Mouse (Mus musculus): ENCODE measurements at regions not wholly inside any gene's neighbourhood (a gene's known extent, or its start where the extent isn't known, plus 50 kb on each side); places are given as distances from the start of the nearest gene placed in this dataset.
A peak's percentile ranks its signal among the peaks of the same experiment; 100 is the strongest.

DNA sequence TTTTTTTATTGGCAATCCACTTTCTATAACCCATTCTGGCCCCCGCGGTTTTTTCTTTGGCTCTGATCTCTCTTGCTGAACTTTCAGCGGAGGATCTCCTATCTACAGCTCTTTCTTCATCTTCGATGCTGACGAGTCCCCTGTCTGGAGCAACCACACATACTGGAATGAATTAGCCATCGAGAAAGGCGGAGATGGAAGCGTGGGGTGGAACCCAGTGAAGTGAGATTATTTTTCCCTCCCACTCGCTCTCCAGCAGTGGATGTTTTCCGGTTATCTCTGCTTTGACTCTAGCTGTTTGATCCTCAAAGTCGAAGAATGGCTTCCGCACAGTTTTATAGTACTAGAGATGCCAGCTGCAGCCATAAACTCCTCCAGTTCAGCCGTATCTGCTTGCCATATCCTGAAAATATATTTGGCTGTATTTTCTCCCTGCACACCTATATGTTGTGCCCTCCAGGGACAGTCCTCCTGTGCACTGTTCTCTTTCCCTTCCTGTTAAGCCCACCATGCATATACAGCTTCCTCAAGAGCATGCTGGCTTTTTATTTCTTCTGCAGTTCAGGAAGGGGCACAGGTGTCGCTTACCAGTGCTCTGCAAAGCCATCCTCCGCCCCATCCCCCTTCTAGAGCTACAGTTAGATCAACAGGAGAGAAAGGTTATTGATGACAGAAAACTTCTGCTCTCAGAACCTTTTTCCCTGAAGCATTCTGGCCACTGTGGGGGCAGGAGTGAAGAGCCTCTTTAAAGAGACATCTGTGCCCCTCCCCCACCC lies 284.3 kb upstream of the Gadl1 start:
- no peak for DNase-seq

GRCm38 (mm10) chr9:115627551-115627950 lies 281.7 kb upstream of the Gadl1 start:
- DNase-seq, result no peak

GRCm38 (mm10) chr9:115637114-115637513 lies 272.1 kb upstream of the Gadl1 start:
- peak in 1 of 2 experiments; percentile 8 for DNase-seq

- no peak for DNase-seq
These were observed 268.5 kb upstream of the Gadl1 start for GRCm38 (mm10) chr9:115640781-115641180.

DNA sequence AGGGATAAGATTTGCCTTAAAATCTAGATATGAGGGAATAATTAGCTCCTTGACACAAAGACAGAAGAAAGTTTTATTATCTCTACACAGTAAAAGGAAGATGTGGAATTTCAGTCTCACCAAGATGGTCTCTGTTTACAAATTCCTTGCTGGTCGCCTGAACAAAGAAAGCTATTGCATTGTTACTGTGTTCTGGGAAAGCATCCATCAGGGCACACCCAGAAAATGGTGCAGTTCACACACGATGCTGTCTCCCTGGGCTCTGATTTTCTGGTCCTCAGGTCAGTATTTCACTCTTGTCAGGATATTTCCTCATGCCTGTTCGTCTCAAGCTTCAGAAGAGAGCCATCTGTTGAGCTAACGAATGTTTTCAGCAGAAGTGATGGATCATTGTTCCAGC lies 267.2 kb upstream of the Gadl1 start:
- DNase-seq, result no peak

DNA sequence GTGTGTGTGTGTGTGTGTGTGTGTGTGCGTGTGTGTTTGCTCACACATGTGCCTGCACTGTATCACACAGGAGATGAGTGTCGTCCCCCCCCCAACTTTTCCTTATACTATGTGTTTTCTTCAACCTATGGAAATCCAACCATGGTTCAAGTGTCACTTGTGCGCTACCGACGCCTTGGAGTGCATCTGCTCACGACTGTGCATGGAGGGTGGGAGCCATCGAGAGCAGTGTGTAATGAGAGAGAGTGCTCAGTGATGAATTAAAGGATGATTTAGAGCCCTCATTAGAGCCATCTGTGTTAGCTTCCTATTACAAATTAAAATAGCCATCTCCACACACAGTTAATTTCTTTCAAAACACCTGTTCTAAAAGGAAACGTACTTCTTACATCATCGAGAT lies 264.3 kb upstream of the Gadl1 start:
- no peak for DNase-seq

- no peak for DNase-seq
These were observed 263.0 kb upstream of the Gadl1 start for GRCm38 (mm10) chr9:115646226-115646625.

GRCm38 (mm10) chr9:115651708-115652107 lies 257.5 kb upstream of the Gadl1 start:
- no peak for DNase-seq

- DNase-seq, result no peak
These were observed 256.1 kb upstream of the Gadl1 start for GRCm38 (mm10) chr9:115653116-115653515.

GRCm38 (mm10) chr9:115654933-115655332 lies 254.3 kb upstream of the Gadl1 start:
- DNase-seq, result no peak

GRCm38 (mm10) chr9:115656538-115656937 lies 252.7 kb upstream of the Gadl1 start:
- no peak for DNase-seq

GRCm38 (mm10) chr9:115656994-115657713 lies 252.1 kb upstream of the Gadl1 start:
- DNase-seq, result no peak

GRCm38 (mm10) chr9:115658477-115658876 lies 250.8 kb upstream of the Gadl1 start:
- DNase-seq, result no peak

GRCm38 (mm10) chr9:115660371-115660770 lies 248.9 kb upstream of the Gadl1 start:
- no peak for DNase-seq

GRCm38 (mm10) chr9:115661834-115662425 lies 247.3 kb upstream of the Gadl1 start:
- no peak for DNase-seq

GRCm38 (mm10) chr9:115665337-115666004 lies 243.8 kb upstream of the Gadl1 start:
- DNase-seq, result no peak

DNA sequence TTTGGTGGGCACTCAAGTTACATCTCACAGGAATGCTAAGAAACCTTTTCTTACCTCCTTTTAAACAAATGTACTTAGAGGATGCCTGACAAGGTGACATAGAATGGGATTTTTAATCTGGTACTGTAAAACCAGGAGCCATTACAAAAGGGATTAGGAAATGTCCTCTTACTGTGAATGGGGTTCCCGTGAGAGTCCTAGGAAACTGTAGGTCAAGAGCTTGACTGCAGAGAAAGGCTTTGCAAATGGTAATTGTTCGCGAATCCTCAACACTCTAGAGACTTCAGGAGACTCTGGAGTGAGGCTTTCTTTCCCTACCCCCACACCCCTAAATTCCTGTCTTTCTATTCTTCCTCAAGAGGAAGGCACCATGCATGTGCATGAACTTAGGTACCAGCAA lies 242.7 kb upstream of the Gadl1 start:
- DNase-seq, result no peak

GRCm38 (mm10) chr9:115680703-115681576 lies 228.3 kb upstream of the Gadl1 start:
- no peak for DNase-seq

GRCm38 (mm10) chr9:115681841-115682240 lies 227.4 kb upstream of the Gadl1 start:
- no peak for DNase-seq

DNA sequence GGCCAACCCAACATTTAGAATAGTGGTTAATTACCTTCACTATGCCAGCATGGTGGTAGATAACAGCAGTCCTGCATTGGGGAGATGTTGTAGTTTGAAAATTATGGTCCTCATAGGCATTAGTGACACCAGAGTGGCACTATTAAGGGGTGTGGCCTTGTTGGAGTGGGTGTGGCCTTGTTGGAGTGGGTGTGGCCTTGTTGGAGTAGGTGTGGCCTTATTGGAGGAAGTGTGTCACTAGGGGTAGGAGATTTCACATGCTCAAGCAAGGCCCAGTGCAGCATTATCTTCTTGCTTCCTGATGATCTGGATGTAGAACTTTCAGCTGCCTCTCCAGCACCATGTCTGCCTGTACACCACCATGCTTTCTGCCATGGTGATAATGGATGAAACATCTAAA lies 225.3 kb upstream of the Gadl1 start:
- DNase-seq, result no peak

DNA sequence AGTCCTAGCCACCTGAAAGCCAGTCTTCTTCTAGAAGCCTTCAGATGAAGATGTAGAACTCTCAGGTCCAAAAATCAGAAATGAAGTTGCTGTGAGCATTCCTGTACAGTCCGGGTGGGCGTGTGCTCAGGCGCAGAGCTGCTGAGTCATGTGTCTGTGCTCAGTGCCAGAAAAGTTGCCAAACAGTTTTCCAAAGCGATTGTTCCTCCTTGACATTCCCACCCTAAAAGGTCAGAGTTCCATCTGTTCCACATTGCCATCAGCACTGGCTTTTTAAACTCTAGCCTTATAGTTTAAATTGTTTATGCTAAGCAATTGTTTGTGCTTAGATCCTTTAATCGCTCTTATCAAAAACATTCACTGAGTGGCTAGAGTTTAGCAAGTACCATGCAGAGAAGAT lies 222.7 kb upstream of the Gadl1 start:
- no peak for DNase-seq

GRCm38 (mm10) chr9:115692837-115693236 lies 216.4 kb upstream of the Gadl1 start:
- DNase-seq, result no peak
